Mouse (Mus musculus) brain, embryonic 14.5 days (tissue): Measurements from ENCODE around the gene Parvg.

ENCODE experiments used
- CTCF ChIP-seq: fragments of 200-500 bp; IDR thresholded peaks from 2 replicates; pipeline ENCODE4 v1.5.1; 2012; ENCODE audit warnings: inconsistent platforms, mild to moderate bottlenecking, moderate library complexity, borderline replicate concordance; ENCODE audit not compliant: insufficient read depth, insufficient read length; ENCODE audit errors: extremely low read depth
- POLR2A ChIP-seq: fragments of 200-500 bp; IDR thresholded peaks from 2 replicates; pipeline ENCODE4 v1.6.1; 2012; ENCODE audit warnings: mild to moderate bottlenecking, inconsistent platforms, borderline replicate concordance; ENCODE audit not compliant: poor library complexity, insufficient read depth, insufficient read length, severe bottlenecking; ENCODE audit errors: extremely low read depth

DNA sequence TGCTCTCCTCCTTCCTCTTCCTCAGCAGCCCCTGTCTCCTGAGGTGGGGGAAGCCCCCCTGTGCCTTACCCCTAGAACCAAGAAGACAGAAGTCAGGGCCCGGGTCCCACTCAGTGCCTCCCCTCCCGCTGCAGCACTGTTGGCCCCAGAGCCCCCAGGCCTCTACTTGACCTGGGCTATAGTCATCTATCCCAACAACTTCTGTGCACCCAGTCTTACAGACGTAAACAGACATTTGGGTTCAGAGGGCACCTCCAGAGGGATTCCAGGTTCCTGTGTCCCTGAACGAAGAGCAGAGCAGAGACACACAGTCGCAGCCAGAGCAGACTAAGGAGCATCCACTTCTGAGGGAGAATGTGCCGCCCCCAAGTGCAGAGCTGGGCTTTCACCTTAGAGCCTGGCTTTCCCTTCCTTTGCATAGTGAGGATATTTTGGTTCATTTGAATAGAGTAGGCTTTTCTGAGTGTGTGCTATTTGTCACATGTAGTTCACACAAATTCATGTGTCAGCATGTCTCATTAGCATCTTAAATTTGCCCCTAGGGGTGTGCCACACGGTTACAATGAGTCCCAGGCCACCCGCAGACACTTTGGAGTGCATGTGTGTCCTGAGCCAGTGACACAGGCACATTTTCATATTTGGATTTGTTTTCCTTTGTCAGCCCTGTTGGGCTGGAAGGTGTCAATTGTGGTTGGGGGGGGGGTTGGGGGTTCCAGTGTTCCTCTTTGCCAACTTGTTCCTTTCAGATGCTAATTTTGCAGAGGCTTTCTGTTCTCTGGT, 22.0 kb upstream of the Parvg start:
- TF ChIP-seq CTCF, result no peak
- no peak for TF ChIP-seq POLR2A
